Mouse (Mus musculus) brain, embryonic 18.5 days (tissue): ENCODE data around the gene Nfic.

Experiments used
- DNase-seq: peaks from one replicate; pipeline ENCODE4 v3.0.0-alpha.2; 2012; ENCODE audit warnings: low read depth, low spot score

Nfic gene

DNA sequence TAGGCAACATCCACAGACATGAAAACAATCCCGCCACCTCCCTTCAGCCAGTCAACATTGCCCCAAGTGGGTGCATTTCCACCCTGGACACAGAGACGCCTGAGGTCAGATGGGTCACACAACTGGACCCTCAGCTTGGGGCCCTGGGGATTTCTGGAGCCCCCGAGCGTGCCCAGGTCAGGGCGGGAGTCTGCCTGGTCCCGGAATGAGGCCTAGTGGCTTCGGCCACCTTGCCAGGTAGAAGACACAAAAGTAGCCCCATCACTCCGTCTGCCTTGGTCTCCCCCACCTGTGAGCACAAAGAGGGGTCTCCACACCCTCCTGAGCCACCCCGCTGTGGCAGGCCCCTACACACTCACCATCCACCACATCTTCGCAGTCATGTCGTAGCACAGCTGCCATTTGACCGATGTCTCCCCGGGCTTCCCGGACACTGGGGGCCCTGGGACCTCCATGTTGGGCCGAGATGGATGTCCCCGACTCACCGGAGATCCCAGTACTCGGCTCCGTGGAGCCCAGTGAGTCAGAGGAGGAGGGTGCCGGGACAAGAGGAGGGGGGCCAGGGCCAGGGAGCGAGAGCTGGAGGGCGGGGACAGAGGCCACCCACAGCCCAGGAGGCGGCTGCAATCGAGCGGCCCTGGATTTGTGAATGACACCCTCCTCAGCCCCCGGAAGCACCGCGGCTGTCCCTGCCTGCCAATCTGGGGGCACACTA, at the start of gene Nfic:
TSS of gene Nfic (minus strand) at position 455 of the 715 bp plus-strand sequence.
- DNase-seq, result no peak

DNA sequence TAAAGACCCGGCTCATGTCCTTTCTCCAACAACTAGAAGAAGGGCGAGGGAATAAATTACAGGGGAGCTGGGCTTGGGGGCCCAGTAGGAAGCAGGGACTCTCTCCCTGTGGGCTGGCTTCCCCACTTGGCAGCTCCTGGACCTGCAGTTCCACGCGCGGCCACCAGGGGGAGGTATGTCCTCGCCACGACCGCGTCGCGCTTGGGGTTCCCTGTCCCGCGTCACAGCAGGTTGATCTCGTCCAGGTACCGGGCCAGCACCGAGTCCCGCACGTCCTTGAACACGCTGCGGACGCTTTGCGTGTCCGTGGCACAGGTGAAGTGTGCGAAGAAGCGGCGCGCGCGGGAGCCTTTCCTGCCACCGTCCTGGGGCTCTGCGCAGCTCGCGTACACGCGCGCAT, 47.2 kb upstream of the Nfic start:
- DNase-seq, result no peak

DNA sequence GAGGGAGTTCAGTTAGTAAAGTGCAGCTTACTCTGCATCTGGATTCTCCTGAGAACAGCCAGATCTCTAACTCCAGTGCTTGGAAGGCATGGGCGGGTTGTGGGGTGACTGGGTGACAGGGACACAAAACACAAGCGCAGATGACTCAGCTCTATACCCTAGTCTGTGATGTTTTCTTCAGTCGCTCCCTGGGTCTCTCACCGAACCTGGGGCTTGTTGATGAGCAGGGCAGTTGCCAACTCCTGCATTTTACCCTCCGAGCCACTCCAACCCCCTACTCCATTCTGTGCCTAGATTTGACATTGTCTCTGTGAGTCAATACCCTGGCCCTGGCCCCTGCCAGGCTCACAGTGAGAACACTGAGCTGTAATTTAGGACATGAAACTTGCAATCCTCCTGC, 46.4 kb upstream of the Nfic start:
- DNase-seq, result no peak

DNA sequence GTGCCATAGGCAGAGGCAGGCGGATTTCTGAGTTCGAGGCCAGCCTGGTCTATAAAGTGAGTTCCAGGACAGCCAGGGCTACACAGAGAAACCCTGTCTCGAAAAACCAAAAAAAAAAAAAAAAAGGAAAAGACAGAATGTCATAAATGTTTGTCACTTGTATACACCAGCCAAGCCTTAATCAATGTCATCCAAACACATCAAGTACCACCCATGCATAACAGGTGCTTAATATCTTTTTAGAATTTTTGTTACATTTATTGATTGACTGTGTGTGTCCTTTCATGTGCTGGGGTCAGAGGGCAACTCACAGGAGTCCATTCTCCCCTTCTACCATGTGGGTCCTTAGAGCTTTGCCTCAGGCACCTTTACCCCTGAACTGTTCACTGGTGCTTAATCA, 44.6 kb upstream of the Nfic start, which contains the start of gene S1pr4:
TSS of gene S1pr4 (minus strand) at position 101 of the 400 bp plus-strand sequence.
- no peak for DNase-seq

DNA sequence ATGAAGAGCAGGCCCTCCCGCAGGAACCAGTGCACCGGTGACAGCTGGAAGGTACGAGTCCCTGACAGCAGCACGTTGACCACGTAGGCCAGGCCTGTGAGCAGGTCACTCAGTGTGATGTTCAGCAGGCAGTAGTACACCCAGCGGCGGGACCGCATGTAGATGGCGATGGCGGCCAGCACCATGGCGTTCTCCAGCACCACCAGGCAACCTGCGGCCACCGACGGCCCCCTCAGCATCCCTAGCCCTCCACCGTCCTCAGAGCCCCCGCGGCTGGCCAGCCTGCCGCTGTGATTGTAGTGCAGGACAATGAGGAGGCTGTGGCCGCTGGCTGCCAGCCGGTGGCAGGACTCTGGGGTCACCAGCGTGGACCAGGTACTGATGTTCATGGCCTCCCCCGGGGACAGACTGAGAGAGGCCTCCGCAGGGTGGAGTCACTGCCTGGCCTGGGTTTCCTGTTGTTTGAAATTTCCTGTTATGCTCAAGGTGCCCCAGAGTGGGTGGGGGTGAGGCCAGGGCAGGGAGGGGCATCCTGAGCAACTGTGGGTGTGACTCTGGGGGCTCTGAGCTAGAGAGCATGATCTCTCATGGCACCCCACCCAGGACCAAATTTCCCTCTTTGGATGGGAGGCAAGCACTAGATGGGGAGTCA, 43.9 kb upstream of the Nfic start:
- DNase-seq, result no peak

DNA sequence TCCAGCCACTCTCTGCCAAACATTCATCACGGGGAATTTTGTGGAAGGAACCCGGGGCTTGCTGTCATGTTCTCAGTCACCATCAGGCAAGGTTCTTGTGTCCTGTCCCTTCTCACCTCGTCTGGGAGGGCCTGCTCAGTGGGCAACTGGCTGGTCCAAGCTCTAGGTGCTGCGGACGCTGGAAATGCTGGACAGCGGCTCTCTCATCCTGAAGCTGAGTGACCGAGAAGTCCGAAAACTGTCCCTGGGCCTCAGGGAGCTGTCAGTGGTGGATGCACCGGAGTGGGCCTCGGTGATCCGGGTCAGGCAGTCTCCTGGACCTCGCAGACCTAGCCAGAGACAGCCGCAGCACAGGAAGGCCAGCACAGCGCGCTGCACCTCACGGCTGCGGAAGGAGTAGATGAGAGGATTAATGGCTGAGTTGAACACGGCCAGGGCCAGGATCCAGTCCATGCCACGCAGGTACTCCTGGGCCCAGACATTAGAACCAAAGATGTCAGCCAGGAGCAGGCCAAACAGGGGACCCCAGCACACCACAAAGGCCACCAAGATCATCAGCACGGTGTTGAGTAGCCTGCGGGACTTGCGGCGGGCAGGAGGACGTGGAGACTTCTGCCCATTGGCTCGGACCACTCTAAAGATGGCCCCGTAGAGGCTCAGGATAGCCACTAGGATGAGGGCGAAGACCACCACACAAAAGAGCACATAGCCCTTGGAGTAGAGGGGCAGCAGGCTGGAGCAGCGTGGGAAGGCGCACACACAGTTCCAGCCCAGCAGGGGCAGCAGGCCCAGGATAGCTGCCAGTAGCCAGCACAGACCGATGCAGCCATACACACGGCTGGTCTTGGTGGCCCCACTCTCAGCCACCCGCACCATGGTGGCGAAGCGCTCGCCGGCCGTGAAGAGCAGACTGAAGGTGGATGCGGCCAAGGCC, 43.1 kb upstream of the Nfic start:
- DNase-seq, result no peak

DNA sequence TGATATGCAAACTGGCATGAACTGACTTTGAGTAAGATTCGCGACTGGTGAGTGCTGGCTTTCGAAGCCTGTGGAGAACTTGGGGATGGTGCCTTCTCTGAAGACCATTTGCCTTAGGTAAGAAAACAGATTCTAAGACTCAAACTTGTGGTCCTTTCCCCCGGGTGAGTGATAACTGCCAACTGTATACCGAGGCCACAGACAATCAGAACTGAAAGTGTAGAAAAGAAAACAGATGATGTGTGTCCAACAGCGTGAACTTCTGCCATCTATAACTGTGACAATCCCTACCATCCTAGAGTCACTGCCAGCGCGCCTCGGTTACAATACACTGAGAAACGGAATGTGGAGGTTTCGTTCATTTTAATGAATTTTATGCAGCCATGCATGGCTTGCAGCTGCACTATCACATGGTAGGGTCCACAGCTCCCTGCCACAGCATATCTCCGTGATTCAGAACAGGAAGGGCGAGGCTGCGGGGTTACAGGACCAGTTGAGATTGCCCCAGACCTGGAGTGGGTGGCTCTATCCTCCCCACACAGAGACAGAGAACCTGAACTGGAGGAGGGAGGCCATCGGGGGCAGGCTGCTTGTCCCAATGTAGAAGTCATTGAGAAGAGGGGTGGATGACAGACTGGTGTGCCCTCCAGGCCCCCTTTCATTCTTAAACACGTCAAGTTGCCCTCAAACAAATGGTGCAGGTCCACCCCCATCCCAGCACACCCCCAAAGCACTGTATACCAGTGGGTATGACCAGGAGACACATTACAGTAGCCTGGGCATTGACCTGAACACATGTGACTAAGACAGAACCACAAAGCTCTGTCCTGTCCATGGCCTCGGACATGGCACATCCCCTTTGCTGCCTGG, 42.2 kb upstream of the Nfic start:
- DNase-seq, result no peak

DNA sequence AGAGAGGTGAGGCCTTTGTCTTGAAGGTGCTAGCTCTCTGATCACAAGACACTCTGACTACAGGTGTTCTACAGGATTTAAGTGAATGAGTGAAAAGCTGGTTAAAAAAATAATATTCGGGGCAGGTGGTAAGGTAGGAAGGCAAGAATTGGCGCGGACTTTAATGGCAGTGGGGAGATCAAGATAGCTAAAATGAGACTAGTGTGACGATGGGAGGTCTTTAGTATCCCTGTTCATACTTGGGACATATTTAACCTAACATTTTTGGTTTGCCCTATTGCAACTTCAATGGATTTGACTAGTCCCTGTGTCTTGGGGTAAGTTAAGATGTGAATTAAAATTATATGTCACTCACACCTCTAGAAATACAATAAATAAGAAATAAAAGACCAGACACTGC, 41.5 kb upstream of the Nfic start:
- DNase-seq, result no peak

DNA sequence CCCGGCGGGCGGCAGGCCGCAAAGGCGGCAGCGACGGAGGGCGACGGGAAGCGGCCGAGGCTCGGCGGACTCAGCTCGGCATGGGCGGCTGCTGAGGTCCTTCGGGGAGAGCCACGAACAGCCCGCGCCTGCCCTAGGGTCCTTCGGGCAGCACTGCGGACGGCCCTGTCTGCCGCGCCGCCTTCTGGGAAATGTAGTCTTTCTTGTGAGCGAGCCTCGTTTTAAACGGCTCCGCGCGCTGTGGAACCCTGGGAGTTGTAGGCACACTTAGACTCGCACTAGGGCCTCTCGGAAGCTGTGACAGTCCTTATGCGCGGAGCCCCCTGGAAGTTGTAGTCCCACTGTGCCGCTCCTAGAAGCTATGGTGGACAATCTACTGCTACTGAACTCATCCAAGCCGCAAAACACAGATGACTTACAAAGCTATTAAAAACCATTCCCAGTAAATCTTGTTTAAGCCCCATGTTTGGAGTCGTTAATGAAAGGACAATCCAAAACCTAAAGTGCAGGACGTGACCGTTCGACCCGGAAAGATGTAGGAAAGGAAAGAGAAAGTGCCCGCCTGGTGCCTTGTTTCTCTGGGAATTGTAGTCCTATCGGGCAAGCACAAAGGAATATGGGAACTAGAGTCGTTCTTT, 40.9 kb upstream of the Nfic start, which contains the start of gene Ncln:
TSS of gene Ncln (minus strand) at position 129 of the 638 bp plus-strand sequence.
- peak; percentile 98 for DNase-seq

DNA sequence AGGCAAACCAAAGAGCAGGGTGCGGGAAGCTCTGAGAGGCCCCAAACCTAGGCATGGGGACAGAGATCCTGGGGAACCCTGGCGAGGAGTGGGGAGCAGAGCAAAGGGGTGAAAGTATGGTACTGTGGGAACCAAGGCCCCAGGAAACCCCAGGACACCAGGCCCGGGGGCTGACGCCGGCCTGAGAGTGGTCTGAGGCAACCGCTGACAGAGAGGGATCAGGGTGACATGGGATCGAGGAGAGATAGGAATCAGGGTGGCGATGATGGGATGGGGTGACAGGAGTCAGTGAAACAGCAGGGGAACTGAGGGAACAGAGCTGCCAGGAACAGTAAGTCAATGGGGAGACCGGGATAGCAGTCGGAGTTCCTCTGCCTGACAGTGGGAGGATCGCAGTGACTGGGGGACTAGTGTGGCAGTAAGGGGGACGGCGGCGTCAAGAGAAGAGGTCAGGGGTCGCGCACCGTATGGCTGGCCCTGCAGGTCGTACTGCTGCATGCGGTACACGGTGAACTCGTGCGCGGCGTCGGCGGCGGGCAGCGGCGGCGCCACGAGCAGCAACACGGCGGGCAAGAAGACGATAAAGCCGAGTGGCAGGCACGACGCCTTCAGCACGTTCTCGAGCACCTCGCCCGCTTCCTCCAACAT, 40.3 kb upstream of the Nfic start:
- DNase-seq, result no peak

DNA sequence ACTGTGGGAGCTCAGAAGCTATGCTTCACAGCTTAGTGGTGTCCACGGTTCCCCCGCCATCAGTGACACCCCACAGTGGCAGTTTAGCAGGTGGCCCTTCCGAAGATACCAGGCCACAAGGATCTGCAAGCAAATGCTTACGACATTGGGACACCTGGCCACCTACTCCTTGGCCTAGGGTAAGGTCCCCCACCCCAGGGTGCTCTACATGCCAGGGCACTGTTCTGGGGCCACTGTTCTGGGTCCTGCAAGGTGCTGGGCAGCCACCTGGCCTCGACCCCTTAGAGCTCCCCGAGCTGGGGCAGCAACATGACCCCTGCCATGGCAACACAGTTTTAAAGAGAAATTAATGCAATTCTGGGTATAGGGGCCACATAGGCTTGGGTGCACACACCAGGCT, 39.7 kb upstream of the Nfic start:
- no peak for DNase-seq

DNA sequence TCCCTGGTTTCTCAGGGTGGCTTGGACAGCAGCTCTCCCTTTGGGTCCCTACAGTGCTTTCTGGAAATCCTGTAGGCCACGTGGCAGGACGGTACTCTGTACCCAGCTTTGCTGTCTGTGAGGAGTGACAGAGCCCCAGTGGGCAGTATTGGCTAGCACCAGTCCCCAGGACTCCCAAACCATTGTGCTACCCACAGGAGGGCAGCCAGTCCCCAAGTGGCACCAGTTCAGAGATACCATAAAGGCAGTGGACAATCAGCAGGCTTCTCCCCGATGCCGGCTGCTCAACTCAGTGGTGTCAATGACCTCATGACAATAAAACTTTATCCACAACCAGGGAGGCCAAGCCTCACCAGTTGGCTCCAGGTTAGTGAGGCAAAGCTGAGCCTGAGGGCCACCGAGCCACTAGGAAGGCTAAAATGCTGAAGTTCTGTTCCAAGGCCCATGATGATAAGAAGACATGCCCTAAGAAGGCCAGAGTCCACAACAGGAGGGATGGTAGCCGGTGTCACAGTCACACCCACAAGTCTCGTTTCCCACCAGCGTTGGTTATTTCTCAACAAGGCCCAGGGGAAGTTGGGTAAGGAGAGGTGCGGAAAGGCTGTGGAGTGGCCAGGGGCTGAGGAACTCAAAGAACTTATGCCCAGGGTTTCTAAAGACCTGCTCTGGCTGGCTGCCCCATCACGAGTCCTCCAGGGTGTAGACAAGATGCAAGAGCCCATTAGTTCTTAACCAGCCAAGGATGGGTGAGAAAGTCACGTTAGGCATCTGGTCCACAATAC, 39.0 kb upstream of the Nfic start:
- no peak for DNase-seq

DNA sequence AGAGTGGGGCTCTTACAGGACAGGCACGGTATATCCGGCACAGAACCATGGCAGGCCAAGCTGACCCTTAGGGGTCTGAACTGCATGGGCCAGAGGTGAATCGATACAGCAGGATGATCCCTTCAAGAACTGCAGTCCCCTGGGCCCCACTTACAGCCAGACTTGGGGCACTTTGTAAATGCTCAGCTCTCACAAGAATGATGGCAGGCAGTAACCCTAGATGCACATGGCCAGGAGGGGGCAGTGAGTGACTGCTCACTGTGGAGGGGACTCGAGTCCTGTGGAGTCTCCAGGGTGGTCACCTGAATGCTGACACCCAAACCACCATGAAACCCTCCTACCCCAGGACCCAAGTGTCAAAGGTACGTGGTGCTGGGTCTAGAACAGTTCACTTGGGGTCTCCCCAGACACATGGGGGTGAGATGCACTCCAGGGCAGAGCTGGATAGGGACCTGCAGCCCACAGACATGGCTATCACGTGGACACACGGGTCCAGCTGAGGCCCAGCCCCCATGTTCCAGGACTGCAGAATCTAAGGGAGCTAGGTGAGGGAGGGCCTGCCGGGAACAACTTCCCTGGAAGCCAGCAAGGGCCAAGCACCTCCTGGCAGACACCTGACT, 38.3 kb upstream of the Nfic start:
- no peak for DNase-seq

DNA sequence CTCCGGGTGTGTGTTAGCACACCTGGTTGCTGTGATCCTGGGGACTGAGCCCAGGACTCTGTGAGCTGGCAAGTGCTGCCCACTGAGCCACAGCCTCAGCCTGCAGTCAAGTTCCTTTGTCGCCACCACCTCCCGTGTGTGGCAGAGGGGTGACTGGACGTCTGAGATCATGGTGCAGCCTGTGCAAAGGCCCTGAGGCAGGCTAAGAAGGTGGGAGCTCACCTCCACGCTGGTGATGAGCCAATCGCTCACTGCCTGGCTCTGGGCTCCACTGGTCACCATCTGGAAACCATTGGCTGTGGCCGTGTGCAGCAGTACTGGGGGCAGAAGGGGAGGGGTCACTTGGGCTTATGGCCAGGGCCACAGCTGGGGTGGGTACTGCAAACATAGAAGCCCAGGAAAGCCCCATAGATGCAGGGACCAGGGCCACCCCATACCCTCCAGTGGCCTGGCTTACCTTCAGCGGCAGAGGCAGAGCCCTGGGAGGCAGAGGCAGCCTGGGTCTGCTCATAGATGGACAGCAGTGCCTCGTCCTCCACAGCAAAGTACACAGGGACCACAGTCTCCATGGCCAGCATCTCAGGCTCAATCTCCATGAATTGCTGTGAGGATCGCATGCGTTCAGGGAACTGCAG, 37.3 kb upstream of the Nfic start:
- DNase-seq, result no peak

DNA sequence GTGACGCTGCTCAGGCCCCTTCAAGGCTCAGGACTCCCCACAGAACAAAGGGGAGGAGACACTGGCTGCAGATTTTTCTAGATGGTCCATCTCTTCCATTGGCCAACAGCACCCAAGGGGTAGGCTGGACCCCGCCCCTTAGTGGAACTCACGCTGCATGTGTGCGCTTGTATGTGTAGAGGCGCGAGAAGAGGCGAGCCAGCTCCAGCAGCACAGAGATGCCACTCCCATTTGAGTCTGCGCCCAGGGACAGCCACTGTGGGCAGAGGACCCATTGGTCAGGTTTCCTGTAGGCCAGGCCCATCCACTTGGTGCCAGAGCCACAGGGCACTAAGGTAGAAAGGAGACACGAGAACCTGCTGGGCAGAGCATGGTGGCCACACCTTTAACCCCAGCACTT, 35.6 kb upstream of the Nfic start:
- no peak for DNase-seq

DNA sequence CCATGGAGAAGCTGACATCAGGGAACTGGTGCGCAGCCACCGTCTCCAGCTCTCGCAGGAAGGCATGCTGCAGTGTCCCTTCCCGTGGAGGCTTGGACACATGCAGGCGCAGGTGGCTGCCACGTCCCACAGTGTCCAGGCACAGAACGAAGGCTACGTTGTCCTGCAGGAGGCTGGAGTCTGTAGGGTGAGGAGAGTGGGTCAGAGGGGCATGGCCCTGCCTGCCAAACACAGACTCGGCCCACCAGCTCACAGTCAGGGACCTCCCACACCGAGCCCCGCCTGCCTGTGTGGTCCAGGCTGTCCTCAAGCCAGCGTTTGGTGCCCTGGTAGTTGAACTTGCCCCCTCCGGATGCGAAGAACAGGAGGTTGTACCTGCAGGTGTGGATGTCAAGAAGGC, 34.5 kb upstream of the Nfic start:
- no peak for DNase-seq

DNA sequence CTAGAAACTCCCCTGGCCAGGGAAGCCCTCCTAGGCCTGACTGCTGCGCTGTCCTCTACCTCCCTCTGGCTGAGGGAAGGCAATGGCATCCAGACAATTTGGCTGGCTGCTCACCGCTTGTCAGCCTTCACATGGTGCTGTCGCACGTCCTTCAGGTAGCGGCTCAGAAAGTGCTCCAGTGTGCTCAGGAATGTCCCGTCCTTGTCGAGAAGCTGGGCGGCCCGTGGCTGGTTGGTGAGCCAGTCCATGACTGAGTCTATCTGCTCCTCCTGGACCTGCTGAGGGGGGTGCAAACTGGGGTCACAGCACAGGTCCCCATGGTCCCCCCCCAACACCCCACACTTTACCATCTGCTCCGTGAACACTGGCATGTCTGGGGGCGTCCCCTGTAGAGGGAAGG, 32.6 kb upstream of the Nfic start:
- no peak for DNase-seq

DNA sequence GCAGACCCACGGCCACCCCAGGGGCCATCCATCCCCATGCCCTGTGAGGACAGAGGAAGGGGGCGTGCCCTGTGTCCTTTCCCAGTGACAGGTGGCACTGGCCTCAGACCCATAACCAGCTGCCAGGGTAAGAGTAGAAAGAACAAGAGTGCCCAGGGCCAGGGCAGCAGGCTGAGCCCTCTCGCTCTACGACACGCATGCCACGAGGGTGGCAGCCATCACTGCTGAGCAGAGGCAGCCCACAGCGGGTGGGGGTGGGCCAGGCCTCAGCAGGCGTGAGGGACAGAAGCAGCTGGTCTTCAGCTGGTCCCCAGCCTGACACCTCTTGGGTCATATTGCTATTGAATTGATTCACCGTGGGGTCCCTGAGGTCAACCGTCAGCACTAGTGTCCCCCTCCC, 31.1 kb upstream of the Nfic start:
- no peak for DNase-seq
